In the genomic region with DNA sequence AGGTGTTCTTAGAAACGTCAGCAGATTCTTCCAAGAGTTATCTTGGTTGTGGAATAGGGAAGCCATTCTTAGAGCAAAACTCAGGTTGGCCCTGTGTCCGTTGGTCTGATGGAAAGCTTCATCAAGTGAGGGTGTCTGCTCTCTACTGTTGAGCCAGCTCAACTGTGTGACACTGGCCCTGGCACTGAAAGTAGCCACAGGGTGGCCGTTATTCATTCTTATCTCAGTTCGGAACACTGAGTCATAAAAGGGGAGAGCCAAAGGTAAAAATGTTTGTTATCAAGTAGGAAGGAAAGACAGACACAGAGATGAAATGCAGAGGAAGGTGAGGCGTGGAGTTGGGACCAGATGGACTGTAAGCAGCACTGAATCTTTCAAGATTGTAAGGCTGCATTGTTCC, we compare ENCODE assay signal across 15 mouse cellular contexts.
DNase-seq lines count a peak whose midpoint lies in the region; ATAC-seq lines count a peak whose summit lies in the region.
"Had no signal": no experiment of that assay in that cellular context is flagged by ENCODE, and none has a peak within 500 bp of the region (broad histone marks: within the 10 kb centered on the region; RNA-seq: fewer than 3 reads in every experiment).

No protein-coding gene starts in this region.

- H3K9me3 ChIP-seq in heart, embryonic 16.5 days (replicated peaks; ENCODE audit: control insufficient read depth, low read length), result no peaks in the 10 kb centered on the region
- no peaks in the 10 kb centered on the region for H3K9me3 ChIP-seq in lung, embryonic 16.5 days (ENCODE audit: control insufficient read depth, low read length)
- no peaks in the 10 kb centered on the region for H3K9me3 ChIP-seq in intestine, embryonic 15.5 days
- no peaks in the 10 kb centered on the region for H3K9me3 ChIP-seq in stomach, embryonic 16.5 days (replicated peaks; ENCODE audit: control insufficient read depth, low read length)
- H3K9me3 ChIP-seq: forebrain, embryonic 12.5 days; midbrain, embryonic 15.5 days; neural tube, embryonic 15.5 days had no signal

- ATAC-seq in heart, embryonic 16.5 days (replicated peaks; ENCODE audit: extremely low read depth, insufficient read depth, low FRiP score), result no peak
- no peak for ATAC-seq in lung, embryonic 16.5 days (ENCODE audit: low read depth)
- no peak for ATAC-seq in intestine, embryonic 15.5 days
- no peak for ATAC-seq in stomach, embryonic 16.5 days (ENCODE audit: insufficient read depth, low FRiP score)
- ATAC-seq: hindbrain, postnatal 0 days; midbrain, embryonic 15.5 days had no signal

- no peaks in the 10 kb centered on the region for H3K27me3 ChIP-seq in heart, embryonic 16.5 days (ENCODE audit: control insufficient read depth, insufficient read depth, low read length)
- no peaks in the 10 kb centered on the region for H3K27me3 ChIP-seq in lung, embryonic 16.5 days (ENCODE audit: control insufficient read depth, insufficient read depth, low read depth, low read length)
- H3K27me3 ChIP-seq in intestine, embryonic 15.5 days (replicated peaks), result no peaks in the 10 kb centered on the region
- no peaks in the 10 kb centered on the region for H3K27me3 ChIP-seq in stomach, embryonic 16.5 days (ENCODE audit: control insufficient read depth, insufficient read depth, low read length)
- H3K27me3 ChIP-seq: forebrain, embryonic 12.5 days; midbrain, embryonic 15.5 days; neural tube, embryonic 15.5 days had no signal

- no peaks in the 10 kb centered on the region for H3K36me3 ChIP-seq in heart, embryonic 16.5 days (ENCODE audit: control insufficient read depth, insufficient read depth)
- H3K36me3 ChIP-seq in lung, embryonic 16.5 days (ENCODE audit: control insufficient read depth, insufficient read depth, low read length), result no peaks in the 10 kb centered on the region
- no peaks in the 10 kb centered on the region for H3K36me3 ChIP-seq in intestine, embryonic 15.5 days
- H3K36me3 ChIP-seq in stomach, embryonic 16.5 days (ENCODE audit: control insufficient read depth, insufficient read depth, low read length), result no peaks in the 10 kb centered on the region
- H3K36me3 ChIP-seq: forebrain, embryonic 12.5 days; midbrain, embryonic 15.5 days; neural tube, embryonic 15.5 days had no signal

- no peak for DNase-seq in heart, postnatal 14 days
- DNase-seq in lung, postnatal 36 days, result no peak
- no peak for DNase-seq in frontal cortex, postnatal 25 days (ENCODE audit: low spot score in 2 of 2)
- DNase-seq: gastrocnemius, postnatal 36 days; layer of hippocampus, adult 9-11 months; liver; right cerebral cortex, postnatal 25 days had no signal

- H3K9ac ChIP-seq in heart, embryonic 16.5 days (ENCODE audit: low read length), result no peak overlapping the region
- no peak overlapping the region for H3K9ac ChIP-seq in lung, embryonic 16.5 days (ENCODE audit: low read length)
- H3K9ac ChIP-seq in intestine, embryonic 15.5 days, result no peak overlapping the region
- 0 out of 2 replicates have a peak overlapping the region, but pooled peaks have one; percentile 10 for H3K9ac ChIP-seq in stomach, embryonic 16.5 days (ENCODE audit: low read length)
- H3K9ac ChIP-seq: forebrain, embryonic 12.5 days; midbrain, embryonic 15.5 days; neural tube, embryonic 15.5 days had no signal

- no peak overlapping the region for H3K4me3 ChIP-seq in heart, embryonic 16.5 days (ENCODE audit: low read length)
- H3K4me3 ChIP-seq in lung, embryonic 16.5 days (ENCODE audit: low read length), result no peak overlapping the region
- no peak overlapping the region for H3K4me3 ChIP-seq in intestine, embryonic 15.5 days (replicated peaks)
- no peak overlapping the region for H3K4me3 ChIP-seq in stomach, embryonic 16.5 days (replicated peaks; ENCODE audit: low read length)
- H3K4me3 ChIP-seq: forebrain, embryonic 12.5 days; midbrain, embryonic 15.5 days; neural tube, embryonic 15.5 days had no signal

- 44% methylated on average over 5 of the region's 5 CpGs for WGBS in heart, embryonic 16.5 days
- WGBS in lung, embryonic 16.5 days, result 56% methylated on average over 5 of the region's 5 CpGs
- 51% methylated on average over 5 of the region's 5 CpGs for WGBS in intestine, embryonic 15.5 days
- 63% methylated on average over 5 of the region's 5 CpGs for WGBS in stomach, embryonic 16.5 days

- intact Hi-C loops in heart, postnatal 14 days (cut with DNase I), result no loop called here

- peaks cover 34% of the 10 kb centered on the region for H3K4me1 ChIP-seq in heart, embryonic 16.5 days (ENCODE audit: control insufficient read depth, insufficient read depth, low read length)
- peaks cover 34% of the 10 kb centered on the region for H3K4me1 ChIP-seq in lung, embryonic 16.5 days (replicated peaks; ENCODE audit: control insufficient read depth, insufficient read depth, low read length)
- H3K4me1 ChIP-seq in intestine, embryonic 15.5 days (replicated peaks), result peaks cover 28% of the 10 kb centered on the region
- H3K4me1 ChIP-seq in stomach, embryonic 16.5 days (ENCODE audit: control insufficient read depth, insufficient read depth, low read length), result peaks cover 43% of the 10 kb centered on the region
- H3K4me1 ChIP-seq: midbrain, embryonic 15.5 days had no signal

- no peak overlapping the region for H3K4me2 ChIP-seq in heart, embryonic 16.5 days (ENCODE audit: low read depth, low read length)
- no peak overlapping the region for H3K4me2 ChIP-seq in lung, embryonic 16.5 days (ENCODE audit: low read depth, low read length)
- H3K4me2 ChIP-seq in intestine, embryonic 15.5 days (replicated peaks), result no peak overlapping the region
- no peak overlapping the region for H3K4me2 ChIP-seq in stomach, embryonic 16.5 days (ENCODE audit: low read depth, low read length)
- H3K4me2 ChIP-seq: forebrain, embryonic 12.5 days; midbrain, embryonic 15.5 days; neural tube, embryonic 15.5 days had no signal

- peak overlapping the region; percentile 24 for H3K27ac ChIP-seq in heart, embryonic 16.5 days (ENCODE audit: low read length)
- peak overlapping the region; percentile 94 for H3K27ac ChIP-seq in lung, embryonic 16.5 days (ENCODE audit: low read length)
- peak overlapping the region; percentile 70; the same call in 1 of the 2 replicates for H3K27ac ChIP-seq in intestine, embryonic 15.5 days
- peak overlapping the region; percentile 94 for H3K27ac ChIP-seq in stomach, embryonic 16.5 days (ENCODE audit: low read length)
- H3K27ac ChIP-seq: forebrain, embryonic 12.5 days; hindbrain, postnatal 0 days; midbrain, embryonic 15.5 days; neural tube, embryonic 15.5 days had no signal

Comparison
In these comparisons a context has a peak if more than half of its experiments do, and no peak if none do; other contexts are left out.
1. H3K27ac ChIP-seq: peak in every context shown above with its lines; median percentile 94 in lung, embryonic 16.5 days; 94 in stomach, embryonic 16.5 days; 70 in intestine, embryonic 15.5 days; 24 in heart, embryonic 16.5 days.